Mouse (Mus musculus) heart, postnatal 4 days (tissue): Measurements from ENCODE around the gene Cox20. TPM values are rescaled to one million over a fixed set of nuclear protein-coding genes. Genes with fewer than 3 reads are reported as not detected.

Source experiments
- DNase-seq: peaks from one replicate; pipeline ENCODE4 v3.0.0; 2021
- microRNA-seq, 2 experiments: library from miRNA; unstranded; fragments of <30 nt; microRNA quantifications; one replicate each; pipeline ENCODE4 v1.2.0; 2021 to 2022
- total RNA-seq, 2 experiments: library from RNA; stranded (reverse); gene quantifications; 2 replicates each; pipeline ENCODE4 v1.2.3; 2021

Gene Cox20
- total RNA-seq, 2 experiments from 2014 or later = 146 to 147 TPM

GRCm38 (mm10) chr1:178357776-178358710 lies 39.1 kb downstream of the Cox20 start:
- no peak for DNase-seq

- DNase-seq = no peak
Observed at GRCm38 (mm10) chr1:178360264-178360663, 41.3 kb downstream of the Cox20 start.

DNA sequence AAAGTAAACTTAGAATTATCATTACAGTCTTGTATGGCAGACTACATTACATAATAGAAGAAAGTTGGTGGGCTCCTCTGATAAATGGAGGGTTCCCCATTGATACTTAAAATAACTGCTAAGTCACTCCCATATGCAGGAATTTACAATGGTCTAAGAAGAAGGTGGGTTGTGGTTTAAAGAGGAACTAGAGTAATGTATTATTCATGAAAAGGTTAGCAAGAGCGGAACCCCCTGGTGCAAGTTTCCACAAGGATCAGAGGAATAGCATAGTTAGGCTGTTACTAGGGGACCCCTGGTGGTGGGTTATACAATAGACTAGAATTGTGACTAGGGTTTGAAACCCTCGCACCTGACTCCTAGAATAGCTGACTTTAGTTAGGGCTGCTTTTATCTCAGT lies 41.8 kb downstream of the Cox20 start:
- DNase-seq = no peak

- DNase-seq = no peak
Observed at GRCm38 (mm10) chr1:178365171-178365570, 46.2 kb downstream of the Cox20 start.

- DNase-seq = no peak
Observed at GRCm38 (mm10) chr1:178368121-178368520, 49.2 kb downstream of the Cox20 start.

- peak; percentile 94 for DNase-seq
Observed at GRCm38 (mm10) chr1:178368548-178369271, 49.8 kb downstream of the Cox20 start.

- DNase-seq = peak; percentile 47
Observed at GRCm38 (mm10) chr1:178369272-178369651, 50.3 kb downstream of the Cox20 start.

Small RNA genes lying within 50 kb of the gene (microRNA-seq; reads per million reads assigned to microRNA genes)
- gene Gm27458 = 0 reads per million in 2 experiments

Other genes starting within 250 kb of the Cox20 start
- gene Desi2, start 131.7 kb upstream of the Cox20 start, total RNA-seq = 10 to 100 TPM; 26.8 to 26.9 TPM
- 100 to 1,000 TPM; 343 to 362 TPM for gene Hnrnpu, start 18.7 kb downstream of the Cox20 start, total RNA-seq
- 10 to 100 TPM; 19.8 to 20.5 TPM for gene Efcab2, start 87.0 kb downstream of the Cox20 start, total RNA-seq
- gene Kif26b, start 210.0 kb downstream of the Cox20 start, total RNA-seq = 10 to 100 TPM; 21.2 to 22.7 TPM